Mouse (Mus musculus) splenic B cell, adult 2 months (primary cell): ENCODE data around the gene Tspan14.

Experiments used
- DNase-seq: peaks from one replicate; pipeline ENCODE4 v3.0.0-alpha.2; 2011; ENCODE audit warnings: low read depth, low spot score
- H3K27me3 ChIP-seq: 2 replicates; pipeline ENCODE4 v1.6.1; 2012; ENCODE audit warnings: mild to moderate bottlenecking, low read length, moderate library complexity, mixed read lengths; ENCODE audit not compliant: control insufficient read depth, poor library complexity, insufficient read depth, severe bottlenecking
- H3K36me3 ChIP-seq: 2 replicates; pipeline ENCODE4 v1.6.1; 2012; ENCODE audit warnings: mild to moderate bottlenecking, low read length, moderate library complexity, mixed read lengths; ENCODE audit not compliant: control insufficient read depth, poor library complexity, insufficient read depth, severe bottlenecking

Gene Tspan14

DNA sequence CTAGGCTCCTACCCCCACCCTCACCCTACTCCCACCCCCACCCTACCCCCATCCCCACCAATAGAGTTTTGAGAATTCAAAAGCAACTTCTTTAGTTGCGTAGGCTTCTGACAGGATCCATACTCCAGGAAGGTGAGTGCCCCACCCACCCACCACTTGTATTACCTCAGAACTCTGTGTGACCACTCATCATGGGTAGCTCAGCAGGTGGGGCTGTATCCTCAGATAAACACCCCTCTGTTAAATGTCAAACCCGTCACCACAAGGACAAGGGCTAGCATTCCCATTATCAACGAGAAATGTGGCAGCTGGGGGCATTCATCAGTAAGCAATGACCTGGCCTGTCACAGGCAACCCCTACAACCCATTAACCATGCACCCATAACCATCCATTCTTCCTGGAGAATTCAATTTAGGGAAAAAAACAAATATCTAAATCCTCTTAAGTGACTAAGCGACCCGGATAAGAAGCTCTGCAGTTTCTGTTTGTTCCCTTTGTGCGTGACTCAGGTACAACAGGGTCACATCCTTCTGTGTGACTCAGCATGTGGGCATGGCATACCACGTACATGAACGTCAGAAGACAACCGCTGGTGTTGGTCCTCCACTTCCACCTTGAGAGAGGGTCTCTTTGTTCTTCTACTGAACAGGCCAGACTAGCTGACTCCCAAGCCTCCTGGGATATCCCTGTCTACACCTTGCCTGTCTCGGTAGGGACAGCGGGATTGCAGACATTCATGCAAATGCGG lies 64.1 kb downstream of the Tspan14 start:
- DNase-seq, result no peak
- Histone ChIP-seq H3K36me3 (peaks cover 2% of the 10 kb centered on the region; the same call in 1 of the 2 replicates), H3K27me3 (no peaks in the 10 kb centered on the region)

GRCm38 (mm10) chr14:40900267-40900666 lies 66.3 kb downstream of the Tspan14 start:
- DNase-seq, result no peak
- 0 out of 2 replicates have a peak, but pooled peaks cover 1% of the 10 kb centered on the region for H3K36me3 ChIP-seq
- H3K27me3 ChIP-seq, result no peaks in the 10 kb centered on the region

GRCm38 (mm10) chr14:40897916-40898315 lies 68.7 kb downstream of the Tspan14 start:
- no peaks in the 10 kb centered on the region for H3K36me3 ChIP-seq
- no peaks in the 10 kb centered on the region for H3K27me3 ChIP-seq
- DNase-seq, result no peak

- Histone ChIP-seq H3K36me3 (no peaks in the 10 kb centered on the region), H3K27me3 (no peaks in the 10 kb centered on the region)
- DNase-seq, result no peak
Observed at GRCm38 (mm10) chr14:40895681-40896080, 70.9 kb downstream of the Tspan14 start.

GRCm38 (mm10) chr14:40894576-40895247 lies 71.9 kb downstream of the Tspan14 start:
- peak; percentile 72 for DNase-seq
- no peaks in the 10 kb centered on the region for H3K27me3 ChIP-seq
- H3K36me3 ChIP-seq, result no peaks in the 10 kb centered on the region

GRCm38 (mm10) chr14:40893884-40894283 lies 72.7 kb downstream of the Tspan14 start:
- Histone ChIP-seq H3K36me3 (no peaks in the 10 kb centered on the region), H3K27me3 (no peaks in the 10 kb centered on the region)
- DNase-seq, result no peak

DNA sequence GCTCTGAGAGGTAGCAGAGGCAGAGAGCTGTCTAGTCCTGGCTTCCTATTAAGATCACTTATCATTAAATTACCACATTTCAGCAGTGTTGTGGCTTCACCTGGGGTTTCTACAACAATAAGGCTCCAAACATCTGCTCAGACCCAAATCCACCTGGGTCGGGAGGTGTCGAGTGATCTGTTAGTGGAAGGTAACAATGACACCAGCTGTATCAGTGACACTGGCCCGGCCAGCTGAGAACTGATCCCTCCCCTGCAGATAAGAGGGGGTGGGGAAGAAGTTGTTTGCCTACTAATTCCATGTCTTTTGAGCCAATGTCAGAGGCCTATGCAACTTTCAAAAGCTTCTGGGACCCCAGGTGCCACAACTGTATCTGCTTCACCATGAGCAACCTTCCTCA lies 73.4 kb downstream of the Tspan14 start, which contains the start of gene Sh2d4b:
Gene Sh2d4b (minus strand): TSS at position 71 of the 400 bp plus-strand sequence.
- H3K27me3 ChIP-seq, result no peaks in the 10 kb centered on the region
- no peak for DNase-seq
- H3K36me3 ChIP-seq, result no peaks in the 10 kb centered on the region

GRCm38 (mm10) chr14:40892326-40892825 lies 74.2 kb downstream of the Tspan14 start:
- DNase-seq, result no peak
- H3K36me3 ChIP-seq, result no peaks in the 10 kb centered on the region
- H3K27me3 ChIP-seq, result no peaks in the 10 kb centered on the region

GRCm38 (mm10) chr14:40891506-40891905 lies 75.1 kb downstream of the Tspan14 start:
- no peak for DNase-seq
- no peaks in the 10 kb centered on the region for H3K27me3 ChIP-seq
- H3K36me3 ChIP-seq, result no peaks in the 10 kb centered on the region

- Histone ChIP-seq H3K36me3 (no peaks in the 10 kb centered on the region), H3K27me3 (no peaks in the 10 kb centered on the region)
- DNase-seq, result no peak
Observed at GRCm38 (mm10) chr14:40889704-40890103, 76.9 kb downstream of the Tspan14 start.

GRCm38 (mm10) chr14:40889181-40889580 lies 77.4 kb downstream of the Tspan14 start:
- H3K27me3 ChIP-seq, result no peaks in the 10 kb centered on the region
- no peak for DNase-seq
- H3K36me3 ChIP-seq, result no peaks in the 10 kb centered on the region

GRCm38 (mm10) chr14:40886428-40887202 lies 80.0 kb downstream of the Tspan14 start:
- Histone ChIP-seq H3K36me3 (no peaks in the 10 kb centered on the region), H3K27me3 (no peaks in the 10 kb centered on the region)
- DNase-seq, result peak; percentile 17

DNA sequence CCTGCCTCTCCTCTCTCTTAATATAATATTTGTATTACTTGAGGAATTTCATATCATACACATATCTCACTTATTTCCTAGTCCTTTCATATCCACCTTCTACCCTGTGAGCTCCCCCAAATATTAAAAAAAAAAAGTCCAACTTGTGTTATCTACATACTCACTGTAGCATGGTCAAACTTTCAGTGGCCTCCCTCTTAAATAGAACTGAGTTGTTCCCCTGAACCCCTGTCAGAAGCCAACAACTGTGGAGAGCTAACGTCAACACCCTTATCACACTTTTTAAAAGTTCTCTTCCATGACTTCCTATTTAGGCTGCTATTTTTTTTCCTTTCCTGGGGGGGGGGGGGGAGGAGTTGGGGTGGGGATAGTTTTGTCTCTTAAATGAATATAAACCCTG lies 80.9 kb downstream of the Tspan14 start:
- Histone ChIP-seq H3K27me3 (no peaks in the 10 kb centered on the region), H3K36me3 (no peaks in the 10 kb centered on the region)
- DNase-seq, result no peak

DNA sequence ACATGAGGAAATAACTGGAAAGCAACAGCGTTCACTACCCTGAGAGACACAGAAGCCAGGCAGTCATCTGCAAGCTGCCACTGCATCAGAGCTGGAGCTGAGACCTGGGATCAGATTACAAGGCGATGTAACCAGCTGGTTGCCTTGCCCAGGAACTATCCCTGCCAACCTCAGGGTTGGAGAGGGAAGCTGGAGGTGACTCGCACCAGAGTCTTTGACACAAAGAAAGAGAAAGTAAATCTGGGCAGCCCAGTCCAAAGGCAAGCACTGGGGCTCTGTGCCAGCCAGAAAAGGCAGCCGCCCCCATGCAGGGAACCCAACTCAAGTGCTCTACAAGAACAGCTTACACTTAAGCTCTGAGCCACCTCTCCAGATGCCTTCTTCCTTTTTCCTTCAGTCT lies 81.4 kb downstream of the Tspan14 start:
- no peak for DNase-seq
- no peaks in the 10 kb centered on the region for H3K27me3 ChIP-seq
- no peaks in the 10 kb centered on the region for H3K36me3 ChIP-seq

GRCm38 (mm10) chr14:40874565-40874964 lies 92.0 kb downstream of the Tspan14 start:
- no peak for DNase-seq
- H3K27me3 ChIP-seq, result no peaks in the 10 kb centered on the region
- no peaks in the 10 kb centered on the region for H3K36me3 ChIP-seq
